Mouse (Mus musculus): ENCODE measurements around the gene Hipk2.

Hipk2 gene

DNA sequence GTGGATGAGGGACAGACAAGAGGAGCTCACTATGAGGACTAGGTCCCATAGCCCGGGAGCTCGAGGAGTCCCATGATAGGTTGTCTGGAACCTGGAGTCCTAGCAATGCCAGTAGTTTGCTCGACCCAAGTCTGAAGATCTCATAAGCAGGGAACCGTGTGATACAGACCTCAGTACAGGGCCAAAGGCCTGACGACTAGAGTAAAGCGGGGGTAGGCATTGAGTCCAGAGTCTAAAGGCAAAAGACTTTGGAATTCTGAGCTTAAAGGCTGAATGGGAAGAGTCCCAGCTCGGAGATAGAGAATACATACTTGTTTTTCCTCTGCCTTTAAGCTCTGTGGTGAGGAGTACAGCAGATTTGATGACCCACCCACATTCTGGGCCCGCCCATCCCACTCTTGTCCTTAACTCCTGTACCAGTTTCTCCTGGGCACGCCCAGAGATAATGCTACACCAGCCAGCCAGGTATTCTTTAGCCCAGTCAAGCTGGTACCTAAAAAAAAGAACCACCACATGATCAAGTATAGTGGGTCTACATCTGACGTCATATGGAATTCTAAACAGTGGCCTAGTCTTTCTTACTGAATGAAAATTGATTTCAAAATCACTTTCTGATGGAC lies 27.0 kb upstream of the Hipk2 start:
- DNase-seq (ENCODE audit: low spot score), result no peak

DNA sequence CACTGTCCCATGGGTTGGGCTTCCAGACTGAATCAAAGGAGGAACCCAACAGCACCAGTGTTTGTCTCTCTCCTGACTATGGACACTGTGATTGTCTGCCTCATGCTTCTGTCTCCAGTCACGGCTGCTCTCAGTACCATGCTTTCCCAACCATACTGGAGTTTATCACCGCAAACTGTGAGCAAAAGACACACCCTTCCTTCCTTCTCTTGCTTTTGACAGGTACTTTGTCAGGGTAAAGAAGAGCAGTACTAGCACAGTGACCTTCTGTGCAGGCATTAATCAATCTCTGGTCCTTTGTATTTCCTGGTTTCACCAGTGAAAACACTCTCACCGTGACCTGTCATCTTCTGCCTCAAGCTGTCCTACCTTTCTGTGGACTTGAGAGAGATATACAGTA lies 25.7 kb upstream of the Hipk2 start:
- DNase-seq (ENCODE audit: low spot score), result no peak

DNA sequence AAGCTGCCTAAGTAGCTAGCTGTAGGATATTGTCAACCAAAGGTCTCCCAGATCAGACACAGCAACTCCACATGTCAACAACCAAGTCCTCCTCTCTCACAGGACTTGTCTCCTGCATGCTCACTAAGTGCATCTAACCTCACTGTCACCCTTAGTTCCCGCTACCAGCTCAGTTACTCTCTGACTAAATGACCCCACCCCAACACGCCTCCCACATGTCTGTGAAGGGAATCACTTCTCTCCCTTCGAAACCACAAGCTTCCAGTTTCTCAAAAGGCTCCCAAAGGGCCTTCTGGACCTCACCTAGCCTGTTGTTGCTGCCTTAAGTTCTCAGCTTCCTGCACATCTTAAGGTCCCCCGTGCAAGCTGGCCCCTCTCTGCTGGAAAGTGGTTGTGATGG lies 25.2 kb upstream of the Hipk2 start:
- no peak for DNase-seq (ENCODE audit: low spot score)

DNA sequence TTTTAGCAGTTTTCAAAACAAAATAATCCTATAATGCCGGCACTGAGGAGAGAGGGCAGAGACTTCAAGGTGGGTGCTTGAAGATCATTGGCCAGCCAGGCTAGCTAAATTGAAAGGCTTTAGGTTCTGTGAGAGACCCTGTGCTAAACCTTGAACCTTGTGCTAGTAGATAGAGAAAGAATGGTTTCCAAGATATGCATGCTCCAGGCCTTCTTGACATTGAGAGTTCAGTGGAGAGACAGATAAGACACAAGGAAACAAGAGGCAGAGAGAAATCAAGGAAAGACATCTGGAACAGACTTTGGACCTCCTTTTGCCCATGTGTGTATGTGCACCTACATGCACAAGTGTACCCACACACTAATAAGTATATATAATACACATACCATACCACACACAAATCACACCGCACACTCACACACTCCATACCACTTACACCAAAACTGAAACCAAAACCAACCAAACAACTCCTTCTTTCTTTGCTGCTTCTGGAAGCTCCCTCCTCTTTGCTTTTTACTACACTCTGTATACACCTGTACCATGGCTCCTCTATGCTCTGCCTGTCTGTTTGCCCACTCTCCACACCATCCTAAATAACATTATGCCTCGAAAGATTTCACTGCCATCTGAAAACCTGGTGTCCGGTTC lies 24.6 kb upstream of the Hipk2 start:
- DNase-seq (ENCODE audit: low spot score), result no peak

DNA sequence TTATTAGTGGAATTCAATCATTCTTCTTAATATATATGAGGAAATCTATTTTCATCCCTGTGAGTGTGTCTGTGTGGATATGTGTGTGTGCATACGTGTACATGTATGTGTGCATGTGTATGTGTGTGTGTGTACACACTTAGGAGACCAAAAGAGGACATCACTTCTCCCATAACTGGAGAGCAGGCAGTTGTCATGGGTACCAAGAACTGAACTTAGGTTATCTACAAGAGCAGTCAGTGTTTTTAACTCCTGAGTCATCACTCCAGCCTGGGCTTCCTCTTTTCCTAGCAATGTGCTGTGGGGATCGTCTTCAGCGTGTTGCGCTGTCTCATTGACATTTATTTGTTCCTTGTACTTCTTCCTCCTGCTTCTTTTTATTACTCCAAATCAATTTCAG lies 24.1 kb upstream of the Hipk2 start:
- no peak for DNase-seq (ENCODE audit: low spot score)

DNA sequence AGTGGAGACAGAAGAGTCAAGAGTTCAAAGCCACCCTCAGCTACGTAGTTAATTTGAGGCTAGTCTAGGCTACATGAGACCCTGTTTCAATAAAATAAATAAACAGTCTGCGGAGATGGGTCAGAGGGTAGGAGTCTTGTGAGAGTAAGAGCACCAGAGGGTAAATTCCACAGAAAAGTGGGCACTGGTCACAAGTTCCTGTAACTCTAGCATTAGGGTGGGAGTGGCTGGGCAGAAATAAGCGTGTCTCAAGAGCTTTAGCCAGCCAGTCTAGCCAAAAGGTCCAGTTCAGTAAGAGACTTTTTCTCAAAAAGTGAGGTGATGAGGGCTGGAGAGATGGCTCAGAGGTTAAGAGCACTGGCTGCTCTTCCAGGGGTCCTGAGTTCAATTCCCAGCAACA lies 17.6 kb upstream of the Hipk2 start:
- no peak for DNase-seq (ENCODE audit: low spot score)

DNA sequence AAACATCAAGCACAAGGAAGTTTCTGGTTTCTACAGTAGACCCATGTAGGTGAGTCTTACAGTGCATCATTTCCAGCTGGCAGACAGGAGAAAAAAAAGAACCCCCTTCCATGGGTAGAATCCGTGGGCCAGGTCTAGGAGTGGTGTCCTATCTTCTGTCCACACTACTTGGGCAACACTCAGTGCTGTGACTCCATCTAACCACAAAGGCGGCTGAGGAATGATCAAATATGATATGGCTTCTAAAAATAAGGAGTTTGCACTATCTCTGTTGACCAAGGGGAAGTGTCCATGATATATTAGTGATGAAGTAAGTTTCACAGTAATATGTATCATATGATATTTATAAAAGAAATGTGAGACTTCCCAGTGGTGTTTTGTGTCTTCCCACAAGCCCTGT lies 16.1 kb upstream of the Hipk2 start:
- DNase-seq (ENCODE audit: low spot score), result no peak

DNA sequence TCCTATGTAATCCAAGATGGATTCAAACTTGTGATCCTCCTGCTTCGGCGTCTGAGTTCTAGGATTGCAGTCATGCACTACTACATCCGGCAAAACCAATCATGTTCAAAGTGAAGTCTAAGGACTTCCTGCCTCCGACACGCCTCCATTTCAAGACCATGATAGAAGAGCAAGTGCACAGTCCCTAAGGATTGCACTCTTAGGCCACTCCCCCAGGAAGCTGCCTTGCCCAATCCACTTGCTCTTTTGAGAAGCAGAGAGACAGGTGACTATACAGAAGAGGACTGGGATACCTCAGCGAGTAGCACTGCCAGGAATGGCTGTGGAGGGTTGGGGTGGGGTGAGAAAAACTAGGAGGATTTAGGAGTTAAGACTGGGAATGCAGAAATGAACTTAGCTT lies 13.2 kb upstream of the Hipk2 start:
- DNase-seq (ENCODE audit: low spot score), result no peak

DNA sequence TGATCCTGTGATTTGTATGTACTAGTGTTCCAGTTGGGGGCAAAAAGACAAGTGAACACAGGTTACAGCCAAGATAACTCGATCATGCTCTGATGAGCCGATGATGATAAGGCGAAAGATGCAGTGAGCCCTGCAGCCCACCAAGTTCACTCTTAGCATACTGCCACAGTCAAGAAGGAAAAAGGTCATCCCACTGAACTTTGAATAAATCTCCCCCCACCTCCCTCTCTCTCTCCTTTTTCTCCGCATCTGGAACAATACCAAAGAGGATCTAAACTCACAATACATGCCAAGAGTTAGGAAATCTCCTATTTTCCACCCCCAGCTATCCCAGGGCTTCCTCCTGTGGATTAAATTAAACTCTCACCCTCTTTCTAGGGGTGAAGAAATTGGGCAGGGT lies 11.5 kb upstream of the Hipk2 start:
- DNase-seq (ENCODE audit: low spot score), result no peak

DNA sequence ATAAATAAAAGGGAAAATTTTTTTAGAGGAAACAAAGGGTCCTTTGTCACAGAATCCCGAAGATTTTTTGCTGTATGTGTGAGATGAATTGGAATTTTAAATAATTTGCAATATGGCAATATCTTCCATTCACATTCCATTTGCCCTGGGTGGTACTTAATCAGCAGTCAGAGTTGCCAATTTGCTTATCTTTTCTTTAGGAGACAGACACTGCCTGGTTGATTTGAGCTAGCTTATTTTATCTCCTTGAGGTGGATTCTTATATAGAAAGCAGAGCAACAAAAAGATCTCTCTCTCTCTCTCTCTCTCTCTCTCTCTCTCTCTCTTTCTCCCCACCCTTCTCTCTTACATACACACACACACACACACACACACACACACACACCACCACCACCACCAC lies 9.2 kb upstream of the Hipk2 start:
- DNase-seq (ENCODE audit: low spot score), result no peak

DNA sequence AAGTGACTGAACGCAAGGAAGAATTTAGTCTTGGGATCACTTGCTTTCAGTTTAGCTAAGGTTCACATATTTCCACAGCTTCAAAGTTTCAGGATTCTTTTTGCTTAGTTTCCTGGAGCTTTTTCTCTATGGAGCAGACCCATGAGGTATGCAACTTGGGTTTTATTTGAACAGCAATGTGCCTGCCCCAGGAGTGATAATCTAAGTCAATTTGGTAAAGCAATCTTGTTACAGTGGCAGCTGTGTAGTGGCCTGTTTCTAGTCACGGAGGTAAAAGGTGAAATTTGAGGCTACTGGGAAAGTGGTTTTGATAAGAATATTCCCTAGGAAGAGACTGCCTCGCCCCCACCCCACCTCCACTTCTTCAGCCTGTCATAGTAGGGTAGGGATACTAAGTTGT lies 8.5 kb upstream of the Hipk2 start:
- no peak for DNase-seq (ENCODE audit: low spot score)

DNA sequence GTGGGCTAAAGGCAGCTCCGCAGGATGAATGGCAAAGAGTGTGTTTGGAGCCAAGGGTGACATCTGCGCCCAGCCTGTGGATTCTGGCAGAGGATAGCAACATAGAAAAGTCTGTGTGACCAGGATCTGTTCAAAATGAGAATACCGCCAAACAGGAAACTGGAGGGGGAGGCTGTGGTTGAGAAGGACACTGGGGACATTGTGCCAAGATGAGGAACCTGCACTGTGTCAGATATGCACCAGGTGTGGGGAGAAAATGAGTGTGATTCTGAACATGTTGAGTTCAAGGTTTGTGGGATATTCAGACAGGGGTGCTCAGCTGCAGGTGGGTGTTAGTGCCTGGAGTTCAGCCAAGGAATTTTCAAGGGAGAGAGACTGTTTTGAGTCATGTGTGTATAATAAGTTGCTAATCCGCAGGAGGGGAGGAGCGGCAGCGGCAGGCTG lies 6.8 kb upstream of the Hipk2 start:
- no peak for DNase-seq (ENCODE audit: low spot score)

DNA sequence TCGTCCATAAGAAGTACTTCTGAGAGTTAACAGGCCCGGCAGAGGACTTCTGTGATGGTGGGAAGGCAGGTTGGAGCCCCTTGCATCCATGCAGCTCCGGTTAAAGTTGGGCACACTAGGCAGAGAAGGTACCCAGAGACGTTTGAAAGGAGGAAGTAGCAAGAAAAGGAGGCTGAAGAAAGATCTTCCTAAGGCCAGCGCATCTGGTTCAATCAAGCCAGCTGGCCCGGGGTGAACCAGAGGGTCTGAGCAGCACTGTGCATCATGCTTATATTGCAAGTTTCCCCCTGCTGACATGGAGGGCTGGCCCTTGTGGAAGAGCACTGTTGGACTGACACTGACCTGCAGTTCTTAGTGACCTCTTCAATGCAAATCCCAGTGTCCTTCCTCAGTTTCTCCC lies 6.0 kb upstream of the Hipk2 start:
- no peak for DNase-seq (ENCODE audit: low spot score)

DNA sequence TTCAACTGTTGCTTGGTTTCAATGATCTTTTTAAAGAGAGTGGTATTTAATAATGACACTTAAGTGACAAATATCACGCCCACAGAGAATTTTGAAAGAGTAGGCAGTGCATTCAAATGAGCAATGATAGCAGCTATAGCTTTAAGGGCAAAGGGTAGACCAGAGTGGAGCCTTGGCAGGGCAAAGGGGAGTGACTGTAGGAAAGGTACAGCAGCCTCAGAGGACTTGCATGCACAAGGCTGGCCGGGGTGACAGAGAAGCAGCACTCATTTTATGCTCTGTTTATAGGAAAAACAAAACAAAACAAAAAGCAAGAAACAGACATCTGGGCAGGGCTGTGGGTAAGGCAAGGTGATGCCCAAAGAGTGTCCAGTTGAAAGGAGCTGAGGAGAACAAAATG lies 5.5 kb upstream of the Hipk2 start:
- no peak for DNase-seq (ENCODE audit: low spot score)

DNA sequence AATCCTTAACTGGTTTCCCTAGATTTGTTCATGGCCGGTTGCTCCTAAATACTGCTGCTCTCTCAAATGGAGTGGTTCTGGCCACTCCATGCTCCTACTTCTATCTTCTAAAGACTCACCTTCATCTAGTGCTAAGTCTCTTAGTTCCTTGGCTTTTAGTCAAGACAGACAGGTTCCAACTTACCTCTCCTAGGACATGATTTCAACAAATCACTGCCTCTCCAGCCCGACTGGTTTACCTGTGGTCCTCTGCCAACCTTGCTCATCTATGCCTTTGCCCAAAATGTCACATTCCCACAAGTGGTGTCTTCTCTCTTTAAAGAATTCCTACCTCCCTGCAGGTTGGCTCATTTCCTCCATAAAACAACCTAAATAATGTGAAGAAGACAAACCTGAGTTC lies 1.7 kb upstream of the Hipk2 start:
- no peak for DNase-seq (ENCODE audit: low spot score)

DNA sequence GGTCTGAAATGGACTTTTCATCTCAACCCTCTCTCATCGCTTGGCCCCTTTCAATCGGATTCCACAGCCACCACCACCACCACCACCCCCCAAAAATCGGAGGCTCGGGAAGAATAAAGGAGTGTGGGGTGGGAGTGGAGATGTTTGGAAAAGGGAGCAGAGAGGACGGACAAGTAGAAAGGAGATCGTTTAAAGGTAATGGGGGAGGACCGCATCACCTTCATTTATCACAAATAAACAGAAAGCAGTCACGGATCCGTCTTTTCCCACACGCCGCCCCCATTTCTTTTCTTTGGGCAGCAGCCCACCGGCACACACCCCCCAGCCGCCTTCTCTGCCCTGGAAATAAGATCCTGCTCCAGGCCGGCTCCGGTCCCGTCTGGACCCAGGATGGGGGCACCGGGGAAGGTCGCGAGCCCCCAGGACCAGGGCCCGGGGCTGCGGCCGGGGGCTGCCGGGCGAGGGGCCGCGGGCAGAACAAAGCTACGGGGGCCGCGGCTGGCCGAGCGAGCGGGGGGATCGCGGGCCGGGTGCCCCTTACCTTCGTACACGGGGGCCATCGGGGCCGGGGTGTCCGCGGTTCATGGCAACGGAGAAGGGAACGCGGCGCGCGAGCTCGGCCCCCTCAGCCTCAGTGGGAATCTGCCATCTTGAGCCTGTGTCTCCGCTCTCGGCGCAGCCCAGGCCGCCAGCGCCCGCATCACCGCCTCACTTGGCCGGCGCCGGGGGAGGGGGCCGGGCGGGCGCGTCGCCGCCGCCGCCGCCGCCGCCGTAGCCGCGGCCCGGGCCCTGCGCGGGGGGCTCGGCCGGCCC lies 501 bp downstream of the Hipk2 start, which contains the start of gene Tbxas1:
Gene Tbxas1, plus strand, starts transcription at position 147 of the 813 bp plus-strand sequence.
- peak; percentile 59 for DNase-seq (ENCODE audit: low spot score)

DNA sequence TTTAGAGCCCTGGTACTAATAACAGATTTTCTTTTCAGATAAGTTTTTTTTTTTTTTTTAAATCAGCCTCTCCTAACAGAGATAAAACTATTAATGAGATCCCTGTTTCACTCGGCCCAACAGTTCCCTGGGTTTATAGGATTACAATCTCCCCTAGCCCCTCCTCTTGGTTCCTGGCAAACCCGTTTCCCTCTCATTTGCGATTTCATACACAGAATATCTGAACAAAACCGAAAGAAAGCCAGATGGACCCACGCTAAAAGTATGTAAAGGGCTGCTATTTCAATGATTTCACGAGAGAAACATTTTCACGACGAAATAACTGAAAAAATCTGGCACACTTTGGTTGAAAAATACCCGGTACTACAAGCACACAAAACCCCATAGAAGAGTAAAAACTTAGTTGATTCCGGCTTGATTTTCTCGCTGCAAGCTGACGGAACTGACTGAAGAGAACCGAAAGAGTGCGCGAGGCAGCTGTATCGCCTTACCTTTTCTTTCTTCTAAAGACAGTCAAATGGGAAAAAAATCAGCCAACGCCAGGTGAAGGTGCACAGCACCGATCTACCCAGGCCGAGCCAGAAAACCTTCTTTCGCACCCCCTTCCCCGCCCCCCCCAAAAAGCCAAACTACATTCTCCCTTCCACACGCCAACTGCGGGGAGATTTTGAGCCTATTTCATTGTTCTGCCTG lies 1.3 kb downstream of the Hipk2 start:
- DNase-seq (ENCODE audit: low spot score), result peak; percentile 33

DNA sequence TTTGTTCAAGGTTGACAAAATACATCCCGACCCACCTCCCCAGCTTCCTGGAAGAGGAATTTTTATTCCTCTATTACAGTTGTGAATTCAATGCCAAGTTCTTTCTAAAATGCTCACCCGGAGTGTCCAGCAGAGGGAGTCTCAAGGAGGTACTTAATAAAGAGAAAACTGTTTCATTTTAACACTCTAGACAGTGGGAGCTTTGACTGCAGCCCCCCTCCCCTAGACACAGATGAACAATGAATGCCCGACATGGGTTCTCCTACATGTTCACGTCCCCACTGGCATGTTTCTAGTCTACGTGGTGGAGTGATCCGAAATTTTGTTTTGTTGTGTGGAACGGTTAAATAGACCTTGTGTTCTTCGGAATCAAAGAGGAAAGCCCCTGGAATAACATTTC lies 1.9 kb downstream of the Hipk2 start:
- DNase-seq (ENCODE audit: low spot score), result peak; percentile 79

DNA sequence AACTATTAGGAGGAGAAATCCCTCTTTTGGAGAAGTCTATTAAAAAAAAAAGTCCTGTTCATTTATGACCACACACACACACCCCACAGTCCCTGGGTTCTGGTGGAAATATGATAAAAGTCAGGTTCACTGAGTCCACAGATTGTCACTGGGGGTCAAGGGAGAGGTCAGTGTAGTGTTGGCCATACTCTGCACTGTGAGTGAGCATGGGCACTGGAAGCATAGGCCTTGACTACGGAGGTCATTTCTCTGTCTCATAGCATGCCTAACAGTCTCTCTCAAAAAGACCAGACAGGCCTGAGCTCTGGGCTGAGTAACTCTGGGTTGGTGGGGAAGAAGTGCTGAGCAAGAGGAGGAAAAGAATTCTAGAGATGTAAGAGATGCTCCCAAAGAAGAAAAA lies 2.6 kb downstream of the Hipk2 start:
- DNase-seq (ENCODE audit: low spot score), result no peak

DNA sequence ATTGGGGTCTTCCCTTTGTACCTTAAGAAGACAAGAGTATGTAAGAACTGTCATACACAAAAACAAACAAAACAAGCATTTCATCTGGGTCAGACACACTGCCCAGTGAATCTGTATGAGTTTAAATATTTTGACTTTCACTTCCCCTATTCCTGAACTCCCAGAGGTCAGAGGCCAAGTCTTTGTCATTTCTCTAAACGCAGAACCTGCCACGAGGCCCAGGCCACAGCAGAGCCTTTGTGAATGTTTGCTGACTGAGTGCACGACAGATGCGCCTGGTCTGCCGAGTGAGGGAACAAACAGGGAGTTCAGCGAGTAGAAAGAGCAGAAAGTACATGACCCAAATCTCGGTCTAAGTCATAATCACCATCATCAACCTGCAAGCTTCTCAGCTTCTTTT lies 4.9 kb downstream of the Hipk2 start:
- DNase-seq (ENCODE audit: low spot score), result no peak

DNA sequence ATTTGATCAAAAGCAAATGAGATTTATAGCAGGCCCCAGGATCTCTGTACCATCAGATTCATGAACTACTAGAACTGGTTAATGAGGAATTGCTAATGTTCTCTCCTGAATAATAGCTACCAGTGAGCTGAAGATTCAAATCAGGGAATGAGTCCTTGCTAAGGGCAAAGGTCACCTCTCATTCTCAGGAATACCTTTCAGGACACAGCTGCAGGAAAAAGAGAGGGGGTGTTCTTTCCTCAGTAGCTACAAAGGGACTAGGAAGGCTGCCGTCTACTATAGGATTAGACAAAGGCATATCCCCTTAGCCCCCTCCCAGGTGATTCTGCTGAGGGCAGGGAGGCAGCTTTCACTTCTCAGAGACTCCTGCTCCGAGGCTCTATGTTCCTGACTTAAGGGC lies 5.9 kb downstream of the Hipk2 start:
- DNase-seq (ENCODE audit: low spot score), result no peak

DNA sequence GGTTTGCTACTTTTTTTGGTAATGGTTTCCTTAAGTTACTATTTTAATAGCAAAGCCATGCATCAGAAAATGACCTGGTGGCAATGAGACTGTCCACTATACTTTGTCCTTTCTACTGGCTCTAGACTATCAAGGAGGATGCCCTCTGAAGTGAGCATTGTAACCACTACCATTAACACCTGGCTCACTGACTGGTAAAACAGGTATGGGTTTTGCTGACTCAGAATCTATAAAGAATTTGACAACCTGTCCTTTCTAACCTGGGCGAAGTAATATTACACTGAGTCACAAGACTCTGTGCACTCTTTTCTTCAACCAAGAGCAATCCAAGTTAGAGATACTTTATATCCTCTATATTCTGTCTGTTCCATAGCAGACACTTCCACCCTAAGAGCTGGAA lies 7.0 kb downstream of the Hipk2 start:
- no peak for DNase-seq (ENCODE audit: low spot score)

DNA sequence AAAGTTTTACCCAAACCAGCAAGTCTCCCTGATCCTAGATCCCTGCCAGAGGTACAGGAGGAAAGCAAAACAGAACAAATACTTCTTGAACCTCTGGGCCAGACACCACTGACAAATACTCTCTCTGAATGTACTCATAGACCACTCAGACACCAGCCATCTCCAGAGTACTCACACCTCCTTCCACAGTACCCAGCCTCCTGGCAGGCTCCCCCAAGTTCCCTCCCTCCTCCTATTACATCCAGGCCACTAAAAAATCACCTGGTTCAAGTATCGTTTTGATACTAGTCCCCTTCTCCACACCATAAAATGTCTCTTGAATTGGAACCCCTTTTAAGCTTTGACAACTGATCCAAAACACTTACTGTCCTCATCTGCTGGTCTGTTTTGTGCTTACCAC lies 8.7 kb downstream of the Hipk2 start:
- DNase-seq (ENCODE audit: low spot score), result no peak

Measured in MN1 (cell line).